Comparison of ENCODE assay signal across 12 mouse cellular contexts in the genomic region with DNA sequence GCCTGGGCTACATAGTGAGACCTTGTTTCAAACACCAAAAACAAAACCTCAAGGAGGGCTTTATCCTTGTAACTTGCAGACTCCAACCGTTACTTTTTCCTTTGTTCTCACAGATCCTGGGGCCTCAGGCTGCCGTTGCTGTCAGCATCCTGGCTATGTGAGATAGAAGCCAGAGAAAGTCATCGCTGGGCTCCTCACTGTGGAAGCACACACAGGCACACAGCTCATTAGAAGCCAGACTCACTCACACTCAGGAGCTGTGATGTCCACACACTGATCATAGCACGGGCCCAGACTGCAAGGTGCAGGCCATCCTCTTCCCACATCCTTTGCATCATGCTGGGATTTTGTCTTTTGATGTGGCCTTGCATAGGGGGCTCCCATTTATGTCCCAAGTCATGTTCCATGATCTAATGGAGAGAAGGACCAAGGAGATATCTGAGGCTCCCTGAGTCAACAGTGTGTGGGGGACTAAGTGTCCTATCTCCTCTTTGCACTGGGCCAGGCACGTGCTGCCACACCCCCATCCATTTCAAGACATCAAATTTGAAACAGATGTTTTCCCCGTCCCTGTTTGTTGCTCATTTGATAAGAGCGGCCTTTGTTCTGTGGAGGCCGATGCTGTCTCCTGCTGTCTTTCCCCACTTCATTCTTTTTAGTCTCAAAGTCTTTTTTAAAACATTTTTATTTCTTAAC. TPM values are rescaled to one million over a fixed set of nuclear protein-coding genes. Genes with fewer than 3 reads are reported as not detected.
A peak's percentile ranks its signal among the peaks of the same experiment; 100 is the strongest.
DNase-seq lines count a peak whose midpoint lies in the region; ATAC-seq lines count a peak whose summit lies in the region.
"Had no signal": no experiment of that assay in that cellular context is flagged by ENCODE, and none has a peak within 500 bp of the region (broad histone marks: within the 10 kb centered on the region; RNA-seq: fewer than 3 reads in every experiment).

No protein-coding gene starts in this region.

- peak; percentile 90 for ATAC-seq in heart, embryonic 12.5 days (ENCODE audit: insufficient number of reproducible peaks, low FRiP score)
- ATAC-seq in erythroblast, adult 5-6 weeks (replicated peaks; ENCODE audit: low FRiP score, poor library complexity, severe bottlenecking), result peak; percentile 83
- no peak for ATAC-seq in hindbrain, embryonic 13.5 days (ENCODE audit: low FRiP score)

- peaks cover 14% of the 10 kb centered on the region for H3K4me1 ChIP-seq in heart, embryonic 12.5 days (replicated peaks)
- H3K4me1 ChIP-seq in megakaryocyte, embryonic 14.5 days, result peaks cover 16% of the 10 kb centered on the region; the same call in 1 of the 2 replicates
- H3K4me1 ChIP-seq in hindbrain, embryonic 13.5 days (replicated peaks), result no peaks in the 10 kb centered on the region

- H3K27ac ChIP-seq in heart, embryonic 12.5 days (ENCODE audit: poor library complexity, severe bottlenecking), result peak overlapping the region; percentile 54
- no peak overlapping the region for H3K27ac ChIP-seq in hindbrain, embryonic 13.5 days

- WGBS in heart, embryonic 12.5 days, result 18% methylated on average over 8 of the region's 8 CpGs
- WGBS in hindbrain, embryonic 13.5 days, result 59% methylated on average over 8 of the region's 8 CpGs

- no peak overlapping the region for H3K4me3 ChIP-seq in heart, embryonic 12.5 days
- peak overlapping the region; percentile 56 for H3K4me3 ChIP-seq in megakaryocyte, embryonic 14.5 days (replicated peaks)
- no peak overlapping the region for H3K4me3 ChIP-seq in hindbrain, embryonic 13.5 days

- no peaks in the 10 kb centered on the region for H3K36me3 ChIP-seq in heart, embryonic 12.5 days
- no peaks in the 10 kb centered on the region for H3K36me3 ChIP-seq in megakaryocyte, embryonic 14.5 days (replicated peaks; ENCODE audit: low read length)
- no peaks in the 10 kb centered on the region for H3K36me3 ChIP-seq in hindbrain, embryonic 13.5 days

- no peak overlapping the region for H3K9ac ChIP-seq in heart, embryonic 12.5 days
- no peak overlapping the region for H3K9ac ChIP-seq in hindbrain, embryonic 13.5 days

- no peak for DNase-seq in heart, adult 11 months
- peak; percentile 76 for DNase-seq in MEL-GATA-1-ER (ENCODE audit: extremely low read depth, low read depth)
- DNase-seq in kidney, adult 11 months, result no peak
- DNase-seq in frontal cortex, adult 2 months (ENCODE audit: extremely low spot score in 1 of 2, low spot score in 1 of 2), result no peak
- DNase-seq: cerebellum, adult 9-11 months; lung, postnatal 4 days had no signal

- no peaks in the 10 kb centered on the region for H3K27me3 ChIP-seq in heart, embryonic 12.5 days (replicated peaks)
- peaks cover 3% of the 10 kb centered on the region for H3K27me3 ChIP-seq in megakaryocyte, embryonic 14.5 days (replicated peaks)
- H3K27me3 ChIP-seq in hindbrain, embryonic 13.5 days, result no peaks in the 10 kb centered on the region

- H3K9me3 ChIP-seq in heart, embryonic 12.5 days (replicated peaks), result no peaks in the 10 kb centered on the region
- no peaks in the 10 kb centered on the region for H3K9me3 ChIP-seq in megakaryocyte, embryonic 14.5 days
- no peaks in the 10 kb centered on the region for H3K9me3 ChIP-seq in hindbrain, embryonic 13.5 days

- no peak overlapping the region for H3K4me2 ChIP-seq in heart, embryonic 12.5 days
- no peak overlapping the region for H3K4me2 ChIP-seq in hindbrain, embryonic 13.5 days

RNA-seq across cellular contexts. Expression of a gene that starts 17.5 kb away (rescaled TPM):
- polyA plus RNA-seq in heart, embryonic 12.5 days (2016; fragmentation: Nextera tagmentation; extraction: Ambion mirVana), result 1.5 and 1.8 TPM in 2 replicates
- total RNA-seq in erythroblast, adult 5-6 weeks (2015; ENCODE audit: low replicate concordance), result 4.0 TPM in 2 replicates
- total RNA-seq in erythroblast, adult 5-6 weeks (2017; ENCODE audit: low replicate concordance), result 3.8 and 4.7 TPM in 2 replicates
- not detected in 2 replicates for polyA plus RNA-seq in megakaryocyte, embryonic 14.5 days (2012; ENCODE audit: insufficient read depth, low replicate concordance)
- 11.5 and 14.3 TPM in 2 replicates for polyA plus RNA-seq in frontal cortex, adult 2 months (2012; rRNA removed)
- 3.4 and 3.8 TPM in 2 replicates for polyA plus RNA-seq in hindbrain, embryonic 13.5 days (2015; fragmentation: Nextera tagmentation; extraction: Ambion mirVana)
- total RNA-seq: hematopoietic stem cell, adult 5-6 weeks had no signal
- polyA plus RNA-seq: C2C12 had no signal
